Mouse (Mus musculus): ENCODE measurements at regions not wholly inside any gene's neighbourhood (a gene's known extent, or its start where the extent isn't known, plus 50 kb on each side); places are given as distances from the start of the nearest gene placed in this dataset.

- no peak for TF ChIP-seq CTCF (IDR thresholded peaks at IDR 0.05; ENCODE audit: borderline replicate concordance, control insufficient read depth, extremely low read depth, insufficient read depth, low read length, poor library complexity)
- TF ChIP-seq POLR2A (IDR thresholded peaks at IDR 0.05; ENCODE audit: control insufficient read depth, extremely low read depth, insufficient read depth, low read length, poor library complexity), result no peak
Observed at GRCm38 (mm10) chr2:169065166-169065698, 109.8 kb upstream of the Zfp64 start.

Data from thymus, adult 2 months (tissue).